Mouse (Mus musculus) kidney, adult 2 months (tissue): ENCODE measurements around the gene Edc4. TPM values are rescaled to one million over a fixed set of nuclear protein-coding genes. Genes with fewer than 3 reads are reported as not detected.

ENCODE experiments used
- DNase-seq: peaks from one replicate; pipeline ENCODE4 v3.0.0; 2021
- H3K27ac ChIP-seq: fragments of 200-500 bp; 2 replicates; pipeline ENCODE4 v1.5.1; 2012; ENCODE audit warnings: low read depth, low read length, control low read depth, inconsistent platforms; ENCODE audit not compliant: insufficient read depth
- H3K27me3 ChIP-seq: fragments of 200-500 bp; replicated peaks from 2 replicates; pipeline ENCODE4 v1.6.1; 2012; ENCODE audit warnings: mild to moderate bottlenecking, moderate library complexity, low read length, inconsistent platforms; ENCODE audit not compliant: control insufficient read depth, insufficient read depth
- H3K36me3 ChIP-seq: fragments of 200-500 bp; 2 replicates; pipeline ENCODE4 v1.6.1; 2012; ENCODE audit warnings: mild to moderate bottlenecking, moderate library complexity, low read length, inconsistent platforms; ENCODE audit not compliant: control insufficient read depth, insufficient read depth
- H3K4me1 ChIP-seq: fragments of 200-500 bp; 2 replicates; pipeline ENCODE4 v1.6.1; 2011; ENCODE audit warnings: low read length; ENCODE audit not compliant: control insufficient read depth, insufficient read depth
- H3K4me3 ChIP-seq: fragments of 200-500 bp; 2 replicates; pipeline ENCODE4 v1.5.1; 2011; ENCODE audit warnings: mild to moderate bottlenecking, low read depth, low read length, control low read depth; ENCODE audit not compliant: insufficient read depth
- CTCF ChIP-seq: fragments of 200-500 bp; conservative IDR thresholded peaks from 2 replicates; pipeline ENCODE4 v1.5.1; 2011; ENCODE audit warnings: low read depth, mild to moderate bottlenecking, control low read depth, low read length, moderate library complexity, mixed read lengths; ENCODE audit not compliant: insufficient read depth, insufficient read length
- POLR2A ChIP-seq: fragments of 200-500 bp; IDR thresholded peaks from one replicate; pipeline ENCODE4 v1.6.1; 2011; ENCODE audit warnings: low read depth, low read length, control low read depth
- WGBS: fragments of 180-500 bp; shearing (Covaris S2); methylation state at CpG from one replicate; pipeline ENCODE4 v1.1.7; 2018; 5-methylcytosine and 5-hydroxymethylcytosine counted together
- polyA plus RNA-seq: library from polyadenylated mRNA; depleted of rRNA; stranded (reverse); fragments of >200 nt; gene quantifications from 2 replicates; pipeline ENCODE4 v1.2.3, GENCODE M21; 2012

Gene Edc4
- polyA plus RNA-seq, 1 experiment, result 38.5 TPM

GRCm38 (mm10) chr8:105935863-105936603 is 55.4 kb downstream of the Edc4 start:
- Histone ChIP-seq H3K27ac (no peak overlapping the region), H3K4me3 (no peak overlapping the region), H3K36me3 (no peaks in the 10 kb centered on the region), H3K4me1 (peaks cover 4% of the 10 kb centered on the region; the same call in 1 of the 2 replicates), H3K27me3 (no peaks in the 10 kb centered on the region)
- TF ChIP-seq POLR2A, result no peak
- TF ChIP-seq CTCF, result no peak
- no peak for DNase-seq
- WGBS, result 38% methylated on average over 7 of the region's 7 CpGs

GRCm38 (mm10) chr8:105936866-105937475 is 56.3 kb downstream of the Edc4 start:
- H3K36me3 ChIP-seq, result no peaks in the 10 kb centered on the region
- H3K27ac ChIP-seq, result peak overlapping the region; percentile 79
- H3K27me3 ChIP-seq, result no peaks in the 10 kb centered on the region
- under 1% methylated on average over 30 of the region's 30 CpGs for WGBS
- DNase-seq, result peak; percentile 97
- peaks cover 4% of the 10 kb centered on the region; the same call in 1 of the 2 replicates for H3K4me1 ChIP-seq
- TF ChIP-seq CTCF (0 out of 2 replicates have a peak, but pooled peaks have one; percentile 14), POLR2A (peak; percentile 78)
- H3K4me3 ChIP-seq, result peak overlapping the region; percentile 91

- TF ChIP-seq CTCF (no peak), POLR2A (no peak)
These were observed 57.0 kb downstream of the Edc4 start for GRCm38 (mm10) chr8:105937496-105938305.

GRCm38 (mm10) chr8:105938306-105938669 is 57.6 kb downstream of the Edc4 start, which contains the start of gene Psmb10:
Gene Psmb10, minus strand, starts transcription at chr8:105938444.
- peak within 1 kb of the TSS; percentile 79 for H3K27ac ChIP-seq
- 13% methylated on average over 4 of the region's 4 CpGs for WGBS
- 0 out of 2 replicates have a peak, but pooled peaks have one; percentile 4 for TF ChIP-seq CTCF
- no peak for TF ChIP-seq POLR2A
- H3K36me3 ChIP-seq, result no peaks in the 10 kb centered on the region
- H3K4me1 ChIP-seq, result peaks cover 4% of the 10 kb centered on the region; the same call in 1 of the 2 replicates
- peak within 1 kb of the TSS; percentile 91 for H3K4me3 ChIP-seq
- no peaks in the 10 kb centered on the region for H3K27me3 ChIP-seq
- peak; percentile 42 for DNase-seq

More at GRCm38 (mm10) chr8:105937496-105938305, 57.0 kb downstream of the Edc4 start:
- H3K4me3 ChIP-seq, result peak overlapping the region; percentile 91
- DNase-seq, result peak; percentile 69
- peaks cover 4% of the 10 kb centered on the region; the same call in 1 of the 2 replicates for H3K4me1 ChIP-seq
- H3K36me3 ChIP-seq, result no peaks in the 10 kb centered on the region
- WGBS, result under 1% methylated on average over 33 of the region's 33 CpGs
- no peaks in the 10 kb centered on the region for H3K27me3 ChIP-seq
- H3K27ac ChIP-seq, result peak overlapping the region; percentile 79

GRCm38 (mm10) chr8:105942026-105942425 is 61.3 kb downstream of the Edc4 start:
- no peaks in the 10 kb centered on the region for H3K36me3 ChIP-seq
- H3K27ac ChIP-seq, result no peak overlapping the region
- H3K4me1 ChIP-seq, result no peaks in the 10 kb centered on the region; the same call in 1 of the 2 replicates
- 94% methylated on average over 11 of the region's 11 CpGs for WGBS
- no peaks in the 10 kb centered on the region for H3K27me3 ChIP-seq
- H3K4me3 ChIP-seq, result no peak overlapping the region
- DNase-seq, result no peak
- TF ChIP-seq POLR2A (no peak), CTCF (no peak)

- H3K4me3 ChIP-seq, result no peak overlapping the region
- no peak overlapping the region for H3K27ac ChIP-seq
- no peaks in the 10 kb centered on the region for H3K27me3 ChIP-seq
- 82% methylated on average over 5 of the region's 5 CpGs for WGBS
- no peaks in the 10 kb centered on the region; the same call in 1 of the 2 replicates for H3K4me1 ChIP-seq
- no peak for DNase-seq
- H3K36me3 ChIP-seq, result no peaks in the 10 kb centered on the region
- TF ChIP-seq POLR2A, result no peak
- TF ChIP-seq CTCF, result no peak
These were observed 61.9 kb downstream of the Edc4 start for GRCm38 (mm10) chr8:105942542-105942941.
